Mouse (Mus musculus) heart, postnatal 0 days (tissue): ENCODE data around the gene Patz1.

Source experiments
- CTCF ChIP-seq: IDR thresholded peaks from 2 replicates; pipeline ENCODE4 v1.5.1; 2016; ENCODE audit warnings: antibody characterized with exemption, control low read depth, low read depth
- EP300 ChIP-seq: IDR thresholded peaks from 2 replicates; pipeline ENCODE4 v1.6.1; 2016; ENCODE audit warnings: antibody characterized with exemption, low read depth

GRCm38 (mm10) chr11:3289302-3289802 lies 678 bp downstream of the Patz1 start:
- TF ChIP-seq CTCF: no peak
- TF ChIP-seq EP300: no peak
